Mouse (Mus musculus): ENCODE measurements around the gene S100a13.

- TF ChIP-seq CTCF (IDR thresholded peaks at IDR 0.05; ENCODE audit: borderline replicate concordance, insufficient read depth, low read depth, low read length) (no peak), POLR2A (IDR thresholded peaks at IDR 0.05; ENCODE audit: borderline replicate concordance, insufficient read depth, low read length) (no peak)
Observed at GRCm38 (mm10) chr3:90475151-90475830, 38.9 kb upstream of the S100a13 start.

All from cerebellum, adult 2 months (tissue).